Mouse (Mus musculus): ENCODE data around the gene Sfi1. TPM values are rescaled to one million over a fixed set of nuclear protein-coding genes. Genes with fewer than 3 reads are reported as not detected.

The Sfi1 gene
- total RNA-seq (2014; fragmentation: Nextera tagmentation) (100 and 111 TPM in 2 replicates), total RNA-seq (2017) (85.3 and 89.7 TPM in 2 replicates), polyA plus RNA-seq (2012) (42.0 and 42.2 TPM in 2 replicates)

DNA sequence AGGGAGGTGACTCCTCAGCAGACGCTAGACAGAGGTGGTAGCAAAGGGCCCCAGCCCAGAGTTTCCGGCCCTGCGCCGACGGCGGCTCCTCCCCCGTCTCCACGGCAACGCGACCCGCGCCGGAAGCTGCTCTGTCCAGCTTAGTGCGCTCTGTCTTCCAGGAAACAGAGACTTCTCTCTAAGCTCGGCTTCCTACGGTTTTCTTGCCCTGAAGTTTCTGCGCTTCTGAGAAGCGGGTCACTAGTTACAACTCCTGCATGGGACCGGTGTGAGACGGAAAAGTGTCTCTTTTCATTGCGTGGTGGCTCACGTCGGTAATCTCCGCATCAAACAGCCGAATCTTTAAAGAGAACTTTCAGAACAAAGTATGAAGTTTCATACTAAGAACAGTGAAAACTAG is at the start of gene Sfi1:
Gene Sfi1 (minus strand): TSS at position 101 of the 400 bp plus-strand sequence.
- TF ChIP-seq TAL1 (conservative IDR thresholded peaks at IDR 0.05; ENCODE audit: low read depth, low read length) (no peak), GATA2 (IDR thresholded peaks at IDR 0.05; ENCODE audit: borderline replicate concordance, low read depth, low read length) (no peak), POLR2AphosphoS5 (IDR thresholded peaks at IDR 0.05; ENCODE audit: insufficient replicate concordance, low read depth, low read length) (no peak), CTCF (IDR thresholded peaks at IDR 0.05; ENCODE audit: low read depth, low read length) (no peak), GATA1 (IDR thresholded peaks at IDR 0.05; ENCODE audit: borderline replicate concordance, low read length) (no peak)
- ATAC-seq (ENCODE audit: extremely low read depth, insufficient number of reproducible peaks, low FRiP score, poor library complexity, severe bottlenecking) (no peak), DNase-seq (ENCODE audit: low spot score) (no peak)
- Histone ChIP-seq H3K9me3 (replicated peaks) (no peaks in the 10 kb centered on the region), H3K4me3 (ENCODE audit: low read depth, low read length) (no peak within 1 kb of the TSS), H3K4me1 (ENCODE audit: insufficient read depth, low read depth, low read length) (no peaks in the 10 kb centered on the region), H3K36me3 (replicated peaks) (peaks cover 2% of the 10 kb centered on the region), H3K27me3 (ENCODE audit: insufficient read depth, low read length) (no peaks in the 10 kb centered on the region)

DNA sequence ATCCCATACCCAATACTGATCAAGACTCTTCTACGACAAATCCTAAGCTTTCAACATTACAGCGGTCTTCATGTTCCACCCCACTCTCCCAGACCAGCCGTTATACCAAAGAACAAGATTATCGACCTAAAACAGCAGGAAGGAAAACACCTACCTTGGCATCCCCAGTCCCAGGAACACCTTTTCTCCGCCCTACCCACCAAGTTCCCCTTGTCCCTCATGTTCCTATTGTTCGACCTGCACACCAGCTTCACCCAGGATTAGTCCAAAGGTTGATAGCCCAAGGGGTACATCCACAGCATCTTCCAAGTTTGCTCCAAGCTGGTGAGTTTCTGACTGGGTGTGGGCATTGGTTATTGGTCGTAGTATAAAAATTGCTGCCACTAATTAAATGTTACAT is 49.1 kb upstream of the Sfi1 start:
- Histone ChIP-seq H3K4me1 (ENCODE audit: insufficient read depth, low read depth, low read length) (peaks cover 9% of the 10 kb centered on the region; the same call in 1 of the 2 replicates), H3K36me3 (replicated peaks) (peaks cover 95% of the 10 kb centered on the region), H3K27me3 (ENCODE audit: insufficient read depth, low read length) (no peaks in the 10 kb centered on the region), H3K4me3 (ENCODE audit: low read depth, low read length) (no peak overlapping the region), H3K9me3 (replicated peaks) (peaks cover 3% of the 10 kb centered on the region; the same call in 1 of the 2 replicates)
- DNase-seq (ENCODE audit: low spot score) (no peak), ATAC-seq (ENCODE audit: extremely low read depth, insufficient number of reproducible peaks, low FRiP score, poor library complexity, severe bottlenecking) (no peak)
- no peak for TF ChIP-seq TAL1 (conservative IDR thresholded peaks at IDR 0.05; ENCODE audit: low read depth, low read length)
- no peak for TF ChIP-seq CTCF (IDR thresholded peaks at IDR 0.05; ENCODE audit: low read depth, low read length)
- TF ChIP-seq GATA2 (IDR thresholded peaks at IDR 0.05; ENCODE audit: borderline replicate concordance, low read depth, low read length), result no peak
- TF ChIP-seq POLR2AphosphoS5 (IDR thresholded peaks at IDR 0.05; ENCODE audit: insufficient replicate concordance, low read depth, low read length), result no peak
- TF ChIP-seq GATA1 (IDR thresholded peaks at IDR 0.05; ENCODE audit: borderline replicate concordance, low read length), result no peak

GRCm38 (mm10) chr11:3235277-3235676 is 42.0 kb upstream of the Sfi1 start:
- H3K36me3 ChIP-seq (replicated peaks), result peaks cover 95% of the 10 kb centered on the region
- no peak overlapping the region for H3K4me3 ChIP-seq (ENCODE audit: low read depth, low read length)
- ATAC-seq (ENCODE audit: extremely low read depth, insufficient number of reproducible peaks, low FRiP score, poor library complexity, severe bottlenecking), result no peak
- H3K9me3 ChIP-seq (replicated peaks), result no peaks in the 10 kb centered on the region
- H3K4me1 ChIP-seq (ENCODE audit: insufficient read depth, low read depth, low read length), result peaks cover 6% of the 10 kb centered on the region
- no peak for DNase-seq (ENCODE audit: low spot score)
- TF ChIP-seq GATA2 (IDR thresholded peaks at IDR 0.05; ENCODE audit: borderline replicate concordance, low read depth, low read length) (no peak), POLR2AphosphoS5 (IDR thresholded peaks at IDR 0.05; ENCODE audit: insufficient replicate concordance, low read depth, low read length) (no peak), GATA1 (IDR thresholded peaks at IDR 0.05; ENCODE audit: borderline replicate concordance, low read length) (no peak), TAL1 (conservative IDR thresholded peaks at IDR 0.05; ENCODE audit: low read depth, low read length) (no peak), CTCF (IDR thresholded peaks at IDR 0.05; ENCODE audit: low read depth, low read length) (no peak)
- no peaks in the 10 kb centered on the region for H3K27me3 ChIP-seq (ENCODE audit: insufficient read depth, low read length)

- H3K27me3 ChIP-seq (ENCODE audit: insufficient read depth, low read length), result no peaks in the 10 kb centered on the region
- no peaks in the 10 kb centered on the region for H3K9me3 ChIP-seq (replicated peaks)
- H3K4me3 ChIP-seq (ENCODE audit: low read depth, low read length), result no peak overlapping the region
- H3K36me3 ChIP-seq (replicated peaks), result peaks cover 97% of the 10 kb centered on the region
- peaks cover 6% of the 10 kb centered on the region for H3K4me1 ChIP-seq (ENCODE audit: insufficient read depth, low read depth, low read length)
- ATAC-seq (ENCODE audit: extremely low read depth, insufficient number of reproducible peaks, low FRiP score, poor library complexity, severe bottlenecking) (no peak), DNase-seq (ENCODE audit: low spot score) (no peak)
- no peak for TF ChIP-seq GATA2 (IDR thresholded peaks at IDR 0.05; ENCODE audit: borderline replicate concordance, low read depth, low read length)
- TF ChIP-seq TAL1 (conservative IDR thresholded peaks at IDR 0.05; ENCODE audit: low read depth, low read length), result no peak
- TF ChIP-seq POLR2AphosphoS5 (IDR thresholded peaks at IDR 0.05; ENCODE audit: insufficient replicate concordance, low read depth, low read length), result no peak
- TF ChIP-seq CTCF (IDR thresholded peaks at IDR 0.05; ENCODE audit: low read depth, low read length), result no peak
- no peak for TF ChIP-seq GATA1 (IDR thresholded peaks at IDR 0.05; ENCODE audit: borderline replicate concordance, low read length)
Measured at GRCm38 (mm10) chr11:3233704-3234103, 40.4 kb upstream of the Sfi1 start.

GRCm38 (mm10) chr11:3232248-3232647 is 39.0 kb upstream of the Sfi1 start:
- ATAC-seq (ENCODE audit: extremely low read depth, insufficient number of reproducible peaks, low FRiP score, poor library complexity, severe bottlenecking) (no peak), DNase-seq (ENCODE audit: low spot score) (no peak)
- Histone ChIP-seq H3K4me3 (ENCODE audit: low read depth, low read length) (no peak overlapping the region), H3K4me1 (ENCODE audit: insufficient read depth, low read depth, low read length) (peaks cover 6% of the 10 kb centered on the region), H3K36me3 (replicated peaks) (peaks cover 92% of the 10 kb centered on the region), H3K27me3 (ENCODE audit: insufficient read depth, low read length) (no peaks in the 10 kb centered on the region), H3K9me3 (replicated peaks) (no peaks in the 10 kb centered on the region)
- no peak for TF ChIP-seq GATA1 (IDR thresholded peaks at IDR 0.05; ENCODE audit: borderline replicate concordance, low read length)
- no peak for TF ChIP-seq TAL1 (conservative IDR thresholded peaks at IDR 0.05; ENCODE audit: low read depth, low read length)
- TF ChIP-seq POLR2AphosphoS5 (IDR thresholded peaks at IDR 0.05; ENCODE audit: insufficient replicate concordance, low read depth, low read length), result no peak
- no peak for TF ChIP-seq CTCF (IDR thresholded peaks at IDR 0.05; ENCODE audit: low read depth, low read length)
- TF ChIP-seq GATA2 (IDR thresholded peaks at IDR 0.05; ENCODE audit: borderline replicate concordance, low read depth, low read length), result no peak

GRCm38 (mm10) chr11:3227113-3227512 is 33.9 kb upstream of the Sfi1 start:
- Histone ChIP-seq H3K27me3 (ENCODE audit: insufficient read depth, low read length) (no peaks in the 10 kb centered on the region), H3K4me3 (ENCODE audit: low read depth, low read length) (no peak overlapping the region), H3K36me3 (replicated peaks) (peaks cover 93% of the 10 kb centered on the region), H3K4me1 (ENCODE audit: insufficient read depth, low read depth, low read length) (no peaks in the 10 kb centered on the region; the same call in 1 of the 2 replicates), H3K9me3 (replicated peaks) (no peaks in the 10 kb centered on the region)
- DNase-seq (ENCODE audit: low spot score) (no peak), ATAC-seq (ENCODE audit: extremely low read depth, insufficient number of reproducible peaks, low FRiP score, poor library complexity, severe bottlenecking) (no peak)
- TF ChIP-seq GATA1 (IDR thresholded peaks at IDR 0.05; ENCODE audit: borderline replicate concordance, low read length), result no peak
- no peak for TF ChIP-seq GATA2 (IDR thresholded peaks at IDR 0.05; ENCODE audit: borderline replicate concordance, low read depth, low read length)
- no peak for TF ChIP-seq CTCF (IDR thresholded peaks at IDR 0.05; ENCODE audit: low read depth, low read length)
- no peak for TF ChIP-seq TAL1 (conservative IDR thresholded peaks at IDR 0.05; ENCODE audit: low read depth, low read length)
- no peak for TF ChIP-seq POLR2AphosphoS5 (IDR thresholded peaks at IDR 0.05; ENCODE audit: insufficient replicate concordance, low read depth, low read length)

Measured in G1E (cell line).